Mouse (Mus musculus) urinary bladder, postnatal 36 days (tissue): ENCODE results near the gene Ptrh2.
"Not testable (repeated sequence)": the region's sequence is repeated elsewhere in the genome, so short reads cannot be mapped to it uniquely, and the experiment has no call there.

ENCODE experiments used
- DNase-seq, 2 experiments: peaks; one replicate each; pipeline ENCODE4 v3.0.0; 2022; ENCODE audit warnings: low spot score in 2 of 2, mixed read lengths in 1 of 2

The Ptrh2 gene

GRCm38 (mm10) chr11:86731443-86731842 lies 47.7 kb downstream of the Ptrh2 start:
- no peak for DNase-seq

- DNase-seq = no peak
Observed at GRCm38 (mm10) chr11:86734241-86734939, 50.6 kb downstream of the Ptrh2 start.

- DNase-seq = no peak
Observed at GRCm38 (mm10) chr11:86734993-86735392, 51.2 kb downstream of the Ptrh2 start.

- no peak for DNase-seq
Observed at GRCm38 (mm10) chr11:86737301-86738000, 53.7 kb downstream of the Ptrh2 start.

- DNase-seq = not testable (repeated sequence)
Observed at GRCm38 (mm10) chr11:86738308-86738707, 54.5 kb downstream of the Ptrh2 start.

GRCm38 (mm10) chr11:86738956-86739355 lies 55.2 kb downstream of the Ptrh2 start:
- no peak for DNase-seq

- no peak for DNase-seq
Observed at GRCm38 (mm10) chr11:86739470-86739869, 55.7 kb downstream of the Ptrh2 start.

GRCm38 (mm10) chr11:86741505-86741904 lies 57.7 kb downstream of the Ptrh2 start:
- DNase-seq = no peak
